Mouse (Mus musculus) ovary, postnatal 36 days (tissue): Measurements from ENCODE around the gene Rec114.

Experiments
- DNase-seq: peaks from one replicate; pipeline ENCODE4 v3.0.0; 2022; ENCODE audit warnings: low spot score, mixed read lengths

The Rec114 gene

GRCm38 (mm10) chr9:58662007-58662406 lies 81.8 kb downstream of the Rec114 start:
- DNase-seq, result no peak

- no peak for DNase-seq
Observed at GRCm38 (mm10) chr9:58660673-58661072, 83.1 kb downstream of the Rec114 start.

GRCm38 (mm10) chr9:58659989-58660388 lies 83.8 kb downstream of the Rec114 start:
- no peak for DNase-seq

GRCm38 (mm10) chr9:58659331-58659730 lies 84.4 kb downstream of the Rec114 start:
- no peak for DNase-seq

- no peak for DNase-seq
Observed at GRCm38 (mm10) chr9:58658596-58659309, 85.0 kb downstream of the Rec114 start.

- DNase-seq, result no peak
Observed at GRCm38 (mm10) chr9:58657735-58658512, 85.8 kb downstream of the Rec114 start.

GRCm38 (mm10) chr9:58656824-58657223 lies 86.9 kb downstream of the Rec114 start:
- no peak for DNase-seq

- no peak for DNase-seq
Observed at GRCm38 (mm10) chr9:58656396-58656795, 87.4 kb downstream of the Rec114 start.

- no peak for DNase-seq
Observed at GRCm38 (mm10) chr9:58654494-58654893, 89.3 kb downstream of the Rec114 start.

- DNase-seq, result no peak
Observed at GRCm38 (mm10) chr9:58651993-58652392, 91.8 kb downstream of the Rec114 start.

GRCm38 (mm10) chr9:58649265-58649626 lies 94.5 kb downstream of the Rec114 start:
- DNase-seq, result no peak

- DNase-seq, result no peak
Observed at GRCm38 (mm10) chr9:58648406-58649264, 95.1 kb downstream of the Rec114 start.

GRCm38 (mm10) chr9:58630441-58630840 lies 113.3 kb downstream of the Rec114 start:
- DNase-seq, result no peak

GRCm38 (mm10) chr9:58627197-58627596 lies 116.6 kb downstream of the Rec114 start:
- no peak for DNase-seq

- no peak for DNase-seq
Observed at GRCm38 (mm10) chr9:58623009-58623408, 120.8 kb downstream of the Rec114 start.

- no peak for DNase-seq
Observed at GRCm38 (mm10) chr9:58615064-58615938, 128.5 kb downstream of the Rec114 start.

- no peak for DNase-seq
Observed at GRCm38 (mm10) chr9:58613790-58614189, 130.0 kb downstream of the Rec114 start.
